Mouse (Mus musculus): Measurements from ENCODE around the gene Gpatch1. TPM values are rescaled to one million over a fixed set of nuclear protein-coding genes. Genes with fewer than 3 reads are reported as not detected.
"Not testable (repeated sequence)": the region's sequence is repeated elsewhere in the genome, so short reads cannot be mapped to it uniquely, and the experiment has no call there.

The Gpatch1 gene
- polyA plus RNA-seq, 1 experiment, result 2.3 TPM

- Histone ChIP-seq H3K4me1 (ENCODE audit: control insufficient read depth, insufficient read depth, low read length) (peaks cover 10% of the 10 kb centered on the region), H3K27me3 (ENCODE audit: control insufficient read depth, insufficient read depth, low read length) (no peaks in the 10 kb centered on the region), H3K27ac (ENCODE audit: control insufficient read depth, insufficient read depth, low read depth, low read length) (no peak overlapping the region), H3K4me3 (ENCODE audit: control insufficient read depth, low read depth, low read length) (no peak overlapping the region), H3K36me3 (ENCODE audit: control insufficient read depth, insufficient read depth, low read length) (no peaks in the 10 kb centered on the region)
- no peak for TF ChIP-seq CTCF (IDR thresholded peaks at IDR 0.05; ENCODE audit: control insufficient read depth, insufficient read depth, insufficient replicate concordance, low read depth, low read length)
- no peak for TF ChIP-seq POLR2A (IDR thresholded peaks at IDR 0.05; ENCODE audit: control insufficient read depth, low read depth, low read length)
These were observed 3.9 kb upstream of the Gpatch1 start for GRCm38 (mm10) chr7:35322161-35322560.

GRCm38 (mm10) chr7:35319755-35320154, 1.5 kb upstream of the Gpatch1 start:
- H3K27ac ChIP-seq (ENCODE audit: control insufficient read depth, insufficient read depth, low read depth, low read length), result no peak overlapping the region
- H3K36me3 ChIP-seq (ENCODE audit: control insufficient read depth, insufficient read depth, low read length), result no peaks in the 10 kb centered on the region

GRCm38 (mm10) chr7:35319221-35319620, 981 bp upstream of the Gpatch1 start:
- not testable (repeated sequence) for H3K36me3 ChIP-seq (ENCODE audit: control insufficient read depth, insufficient read depth, low read length); H3K27me3 ChIP-seq (ENCODE audit: control insufficient read depth, insufficient read depth, low read length); H3K4me3 ChIP-seq (ENCODE audit: control insufficient read depth, low read depth, low read length); H3K27ac ChIP-seq (ENCODE audit: control insufficient read depth, insufficient read depth, low read depth, low read length)
- H3K4me1 ChIP-seq (ENCODE audit: control insufficient read depth, insufficient read depth, low read length), result peaks cover 12% of the 10 kb centered on the region

More at GRCm38 (mm10) chr7:35319755-35320154, 1.5 kb upstream of the Gpatch1 start:
- no peak for TF ChIP-seq CTCF (IDR thresholded peaks at IDR 0.05; ENCODE audit: control insufficient read depth, insufficient read depth, insufficient replicate concordance, low read depth, low read length)
- no peak for TF ChIP-seq POLR2A (IDR thresholded peaks at IDR 0.05; ENCODE audit: control insufficient read depth, low read depth, low read length)
- no peak overlapping the region for H3K4me3 ChIP-seq (ENCODE audit: control insufficient read depth, low read depth, low read length)
- peaks cover 12% of the 10 kb centered on the region for H3K4me1 ChIP-seq (ENCODE audit: control insufficient read depth, insufficient read depth, low read length)
- H3K27me3 ChIP-seq (ENCODE audit: control insufficient read depth, insufficient read depth, low read length), result no peaks in the 10 kb centered on the region

GRCm38 (mm10) chr7:35314156-35314555, 4.1 kb downstream of the Gpatch1 start:
- H3K4me1 ChIP-seq (ENCODE audit: control insufficient read depth, insufficient read depth, low read length), result peaks cover 9% of the 10 kb centered on the region
- TF ChIP-seq CTCF (IDR thresholded peaks at IDR 0.05; ENCODE audit: control insufficient read depth, insufficient read depth, insufficient replicate concordance, low read depth, low read length), result no peak
- TF ChIP-seq POLR2A (IDR thresholded peaks at IDR 0.05; ENCODE audit: control insufficient read depth, low read depth, low read length), result no peak
- no peaks in the 10 kb centered on the region for H3K36me3 ChIP-seq (ENCODE audit: control insufficient read depth, insufficient read depth, low read length)

GRCm38 (mm10) chr7:35311214-35311613, 7.0 kb downstream of the Gpatch1 start:
- Histone ChIP-seq H3K36me3 (ENCODE audit: control insufficient read depth, insufficient read depth, low read length) (no peaks in the 10 kb centered on the region; the same call in 1 of the 2 replicates), H3K27ac (ENCODE audit: control insufficient read depth, insufficient read depth, low read depth, low read length) (no peak overlapping the region), H3K4me1 (ENCODE audit: control insufficient read depth, insufficient read depth, low read length) (no peaks in the 10 kb centered on the region), H3K27me3 (ENCODE audit: control insufficient read depth, insufficient read depth, low read length) (no peaks in the 10 kb centered on the region), H3K4me3 (ENCODE audit: control insufficient read depth, low read depth, low read length) (no peak overlapping the region)
- TF ChIP-seq POLR2A (IDR thresholded peaks at IDR 0.05; ENCODE audit: control insufficient read depth, low read depth, low read length), result no peak
- no peak for TF ChIP-seq CTCF (IDR thresholded peaks at IDR 0.05; ENCODE audit: control insufficient read depth, insufficient read depth, insufficient replicate concordance, low read depth, low read length)

More at GRCm38 (mm10) chr7:35314156-35314555, 4.1 kb downstream of the Gpatch1 start:
- Histone ChIP-seq H3K27me3 (ENCODE audit: control insufficient read depth, insufficient read depth, low read length) (no peaks in the 10 kb centered on the region), H3K4me3 (ENCODE audit: control insufficient read depth, low read depth, low read length) (no peak overlapping the region), H3K27ac (ENCODE audit: control insufficient read depth, insufficient read depth, low read depth, low read length) (no peak overlapping the region)

GRCm38 (mm10) chr7:35300792-35301191, 17.4 kb downstream of the Gpatch1 start:
- Histone ChIP-seq H3K4me1 (ENCODE audit: control insufficient read depth, insufficient read depth, low read length) (no peaks in the 10 kb centered on the region), H3K27ac (ENCODE audit: control insufficient read depth, insufficient read depth, low read depth, low read length) (no peak overlapping the region), H3K4me3 (ENCODE audit: control insufficient read depth, low read depth, low read length) (no peak overlapping the region), H3K27me3 (ENCODE audit: control insufficient read depth, insufficient read depth, low read length) (no peaks in the 10 kb centered on the region), H3K36me3 (ENCODE audit: control insufficient read depth, insufficient read depth, low read length) (peaks cover 3% of the 10 kb centered on the region)
- TF ChIP-seq CTCF (IDR thresholded peaks at IDR 0.05; ENCODE audit: control insufficient read depth, insufficient read depth, insufficient replicate concordance, low read depth, low read length) (no peak), POLR2A (IDR thresholded peaks at IDR 0.05; ENCODE audit: control insufficient read depth, low read depth, low read length) (no peak)

- H3K27me3 ChIP-seq (ENCODE audit: control insufficient read depth, insufficient read depth, low read length), result no peaks in the 10 kb centered on the region
- TF ChIP-seq POLR2A (IDR thresholded peaks at IDR 0.05; ENCODE audit: control insufficient read depth, low read depth, low read length) (no peak), CTCF (IDR thresholded peaks at IDR 0.05; ENCODE audit: control insufficient read depth, insufficient read depth, insufficient replicate concordance, low read depth, low read length) (no peak)
- H3K4me1 ChIP-seq (ENCODE audit: control insufficient read depth, insufficient read depth, low read length), result no peaks in the 10 kb centered on the region
- peaks cover 7% of the 10 kb centered on the region for H3K36me3 ChIP-seq (ENCODE audit: control insufficient read depth, insufficient read depth, low read length)
- no peak overlapping the region for H3K27ac ChIP-seq (ENCODE audit: control insufficient read depth, insufficient read depth, low read depth, low read length)
- no peak overlapping the region for H3K4me3 ChIP-seq (ENCODE audit: control insufficient read depth, low read depth, low read length)
These were observed 18.6 kb downstream of the Gpatch1 start for GRCm38 (mm10) chr7:35299656-35300055.

GRCm38 (mm10) chr7:35297886-35298285, 20.4 kb downstream of the Gpatch1 start:
- Histone ChIP-seq H3K27ac (ENCODE audit: control insufficient read depth, insufficient read depth, low read depth, low read length) (no peak overlapping the region), H3K4me3 (ENCODE audit: control insufficient read depth, low read depth, low read length) (no peak overlapping the region), H3K4me1 (ENCODE audit: control insufficient read depth, insufficient read depth, low read length) (no peaks in the 10 kb centered on the region), H3K27me3 (ENCODE audit: control insufficient read depth, insufficient read depth, low read length) (no peaks in the 10 kb centered on the region), H3K36me3 (ENCODE audit: control insufficient read depth, insufficient read depth, low read length) (peaks cover 7% of the 10 kb centered on the region)
- no peak for TF ChIP-seq CTCF (IDR thresholded peaks at IDR 0.05; ENCODE audit: control insufficient read depth, insufficient read depth, insufficient replicate concordance, low read depth, low read length)
- TF ChIP-seq POLR2A (IDR thresholded peaks at IDR 0.05; ENCODE audit: control insufficient read depth, low read depth, low read length), result no peak
